Mouse (Mus musculus) CH12.LX (cell line): Measurements from ENCODE around the gene Cdk13.
A peak's percentile ranks its signal among the peaks of the same experiment; 100 is the strongest.

Experiments
- CHD1 ChIP-seq: IDR thresholded peaks from 2 replicates; pipeline ENCODE4 v1.6.1; 2012; ENCODE audit warnings: low read depth, low read length, improper control_type of control experiment, inconsistent platforms
- CTCF ChIP-seq, 2 experiments: IDR thresholded peaks in 1 of 2; conservative IDR thresholded peaks in 1 of 2; 2 replicates each; pipeline ENCODE4 v1.5.1; 2011 to 2012; ENCODE audit warnings: low read depth in 2 of 2, low read length in 2 of 2, improper control_type of control experiment in 1 of 2, inconsistent platforms in 1 of 2, mild to moderate bottlenecking in 1 of 2, moderate library complexity in 1 of 2
- MAX ChIP-seq: IDR thresholded peaks from 2 replicates; pipeline ENCODE4 v1.6.1; 2011; ENCODE audit warnings: low read length, improper control_type of control experiment
- MXI1 ChIP-seq: IDR thresholded peaks from 2 replicates; pipeline ENCODE4 v1.6.1; 2011; ENCODE audit warnings: mild to moderate bottlenecking, low read depth, low read length, improper control_type of control experiment
- NELFE ChIP-seq: IDR thresholded peaks from 2 replicates; pipeline ENCODE4 v1.6.1; 2011; ENCODE audit warnings: low read depth, low read length, improper control_type of control experiment
- POLR2A ChIP-seq: IDR thresholded peaks from 2 replicates; pipeline ENCODE4 v1.6.1; 2011; ENCODE audit warnings: low read depth, mild to moderate bottlenecking, improper control_type of control experiment, low read length
- POLR2AphosphoS2 ChIP-seq: IDR thresholded peaks from 2 replicates; pipeline ENCODE4 v1.6.1; 2011; ENCODE audit warnings: low read depth, low read length, improper control_type of control experiment
- SIN3A ChIP-seq: IDR thresholded peaks from 2 replicates; pipeline ENCODE4 v1.6.1; 2012; ENCODE audit warnings: low read length, improper control_type of control experiment, inconsistent platforms
- TBP ChIP-seq: conservative IDR thresholded peaks from 2 replicates; pipeline ENCODE4 v1.6.1; 2011; ENCODE audit warnings: low read depth, low read length, improper control_type of control experiment
- ZKSCAN1 ChIP-seq: IDR thresholded peaks from 2 replicates; pipeline ENCODE4 v1.6.1; 2012; ENCODE audit warnings: low read depth, inconsistent platforms, low read length, improper control_type of control experiment, borderline replicate concordance
- ZMIZ1 ChIP-seq: IDR thresholded peaks from 2 replicates; pipeline ENCODE4 v1.6.1; 2012; ENCODE audit warnings: low read depth, mild to moderate bottlenecking, inconsistent platforms, low read length, improper control_type of control experiment
- ZNF384 ChIP-seq: IDR thresholded peaks from 2 replicates; pipeline ENCODE4 v1.6.1; 2012; ENCODE audit warnings: low read depth, low read length, improper control_type of control experiment, inconsistent platforms

GRCm38 (mm10) chr13:17694911-17695699 lies 109.8 kb downstream of the Cdk13 start, which contains the start of the genes Mplkip and Sugct:
- TF ChIP-seq POLR2AphosphoS2 (no peak), POLR2A (peak; percentile 82), CTCF (conservative IDR thresholded peaks at IDR 0.05 in 1 of 2, IDR thresholded peaks at IDR 0.05 in 1 of 2; ENCODE audit: low read depth in 2 of 2, low read length in 2 of 2) (no peak), CHD1 (no peak), TBP (peak; percentile 99), ZMIZ1 (no peak), NELFE (peak; percentile 84), ZNF384 (no peak), ZKSCAN1 (no peak), SIN3A (peak; percentile 85), MAX (no peak; the same call in 1 of the 2 replicates), MXI1 (peak; percentile 69)
